Mouse (Mus musculus) layer of hippocampus, adult 11-12 months (tissue): ENCODE measurements around the gene Kcnb1.

Experiments
- DNase-seq: peaks from one replicate; pipeline ENCODE4 v3.0.0; 2022; ENCODE audit warnings: low spot score

The Kcnb1 gene

DNA sequence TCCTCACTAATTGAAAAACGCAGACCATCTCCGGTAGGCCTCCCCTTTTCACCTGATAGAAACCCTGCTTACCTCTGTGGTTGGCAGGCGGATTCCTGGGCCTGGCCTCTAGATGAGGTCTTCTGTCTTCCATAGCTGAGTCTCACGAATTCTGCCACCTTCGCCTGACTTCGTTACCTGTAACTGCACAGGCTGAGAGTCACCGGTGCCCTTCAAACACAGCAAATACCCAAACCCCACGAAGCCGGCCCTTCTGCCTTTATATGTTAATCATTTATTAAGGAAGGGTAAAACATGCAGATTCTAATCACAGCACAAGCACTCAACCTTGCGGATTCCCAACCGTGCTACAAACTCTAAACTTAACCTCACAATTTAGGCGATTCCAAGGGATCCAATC is 130.0 kb downstream of the Kcnb1 start:
- DNase-seq = no peak

DNA sequence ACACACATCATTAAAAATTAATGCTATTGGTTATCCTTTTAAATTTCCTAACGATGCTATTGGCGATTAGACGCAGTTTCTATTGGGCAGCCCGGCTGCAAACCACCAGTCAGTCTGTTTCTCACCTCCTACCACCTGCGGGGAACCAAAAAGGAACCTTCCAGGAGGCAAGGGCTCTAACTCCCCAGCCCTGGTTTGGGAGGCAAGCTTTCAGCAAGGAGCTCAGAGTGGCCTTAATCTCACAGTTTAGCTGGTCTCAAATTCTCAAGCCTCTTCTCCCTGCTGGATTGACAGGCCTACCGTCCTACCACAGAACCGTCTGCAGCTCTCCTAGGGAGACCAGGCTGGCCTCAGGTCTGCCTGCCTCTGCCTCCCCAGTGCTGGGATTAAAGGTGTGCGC is 130.4 kb downstream of the Kcnb1 start:
- DNase-seq = no peak

DNA sequence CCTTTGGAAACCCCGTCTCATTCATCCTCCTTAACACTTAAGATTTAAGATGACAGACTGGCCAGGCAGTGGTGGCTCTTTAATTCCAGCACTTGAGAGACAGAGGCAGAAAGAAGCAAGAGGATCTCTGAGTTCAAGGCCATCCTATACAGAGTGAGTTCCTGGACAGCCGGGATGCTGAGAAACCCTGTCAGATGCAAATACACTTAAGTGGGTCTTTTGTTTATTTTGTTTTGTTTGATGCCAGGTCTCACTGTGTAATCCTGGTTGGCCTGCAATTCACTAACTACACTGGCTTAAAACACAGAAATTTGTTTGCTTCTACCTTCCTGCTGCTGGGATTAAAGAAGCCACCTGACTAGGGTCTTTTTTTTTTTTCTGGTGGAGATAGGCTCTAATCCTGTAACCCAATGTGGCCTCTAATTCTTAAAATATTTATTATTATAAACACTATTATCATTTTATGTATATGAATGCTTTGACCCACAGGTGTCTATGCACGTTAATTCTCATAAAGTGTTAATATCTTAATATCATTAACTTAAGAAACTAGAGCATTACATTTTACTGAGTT is 131.1 kb downstream of the Kcnb1 start:
- no peak for DNase-seq

DNA sequence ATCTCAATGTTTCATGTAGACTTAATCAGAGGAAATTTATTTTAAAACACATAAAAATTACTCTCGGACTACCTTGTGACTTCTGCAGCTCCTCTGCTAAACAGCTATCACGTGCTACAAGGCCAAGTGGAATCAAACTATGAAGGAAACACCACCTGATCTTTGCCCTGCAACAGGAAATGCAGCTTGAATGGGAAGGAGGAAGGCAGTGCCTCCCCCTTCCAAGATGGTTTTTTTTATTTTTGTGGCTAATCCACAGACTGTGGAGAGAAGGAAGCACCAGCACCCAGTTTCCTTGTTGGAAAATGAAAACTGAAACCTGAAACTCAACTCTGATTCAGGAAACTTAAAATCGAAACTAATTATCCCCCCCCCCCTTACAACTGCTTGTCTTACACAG is 131.8 kb downstream of the Kcnb1 start:
- DNase-seq = no peak

DNA sequence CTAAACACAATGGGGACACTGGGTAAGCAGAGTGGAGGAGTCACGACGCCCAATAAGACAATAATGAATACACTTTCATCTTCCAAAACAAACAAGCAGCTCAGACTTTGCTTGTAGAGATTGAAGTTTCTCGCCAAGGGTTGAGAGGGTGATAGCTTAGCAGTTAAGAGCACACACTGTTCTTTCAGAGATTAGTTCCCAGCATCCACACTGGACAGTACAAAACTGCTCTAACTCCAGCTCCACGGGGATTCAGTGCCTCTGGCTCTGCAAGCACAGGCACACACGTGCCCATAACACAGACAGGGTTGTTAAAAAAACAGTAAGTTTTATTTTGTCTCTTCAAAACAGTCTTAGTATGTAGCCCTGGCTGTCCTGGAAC is 133.0 kb downstream of the Kcnb1 start:
- DNase-seq = no peak

- no peak for DNase-seq
Observed at GRCm38 (mm10) chr2:167056210-167056941, 133.6 kb downstream of the Kcnb1 start.

GRCm38 (mm10) chr2:167055386-167055785 is 134.6 kb downstream of the Kcnb1 start:
- peak; percentile 49 for DNase-seq

DNA sequence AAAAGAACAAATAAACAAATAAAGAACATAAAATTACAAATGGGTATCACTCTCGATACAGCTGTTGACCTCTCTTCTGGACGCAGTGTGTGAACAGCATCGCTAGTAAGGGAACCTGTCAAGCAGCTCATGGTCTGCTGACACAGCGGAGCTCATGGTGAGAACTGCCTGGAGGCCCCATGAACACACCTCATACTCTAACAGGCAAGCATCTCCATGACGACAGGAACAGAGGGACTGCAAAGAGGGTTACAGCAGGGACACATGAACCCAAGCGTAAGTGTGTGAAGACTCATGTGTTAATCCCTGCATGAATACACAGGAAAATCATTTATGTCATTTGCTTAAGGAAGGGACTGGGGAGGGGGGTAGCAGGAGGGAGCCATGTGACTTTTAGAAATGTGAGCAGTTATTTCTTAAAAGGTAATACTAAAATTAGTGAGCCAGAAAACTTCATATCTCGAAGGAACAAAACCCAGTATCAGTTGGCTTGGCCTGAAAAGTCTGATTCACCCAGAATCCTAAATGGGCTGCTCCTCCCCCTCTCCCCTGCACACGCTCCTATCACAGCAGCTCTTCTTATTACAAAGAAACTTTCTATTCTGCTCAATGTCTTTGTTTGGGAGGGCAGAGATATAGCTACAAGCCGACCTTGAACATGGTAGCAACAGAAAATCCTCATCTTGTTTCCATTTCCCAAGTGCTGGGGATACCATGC is 136.7 kb downstream of the Kcnb1 start:
- no peak for DNase-seq

DNA sequence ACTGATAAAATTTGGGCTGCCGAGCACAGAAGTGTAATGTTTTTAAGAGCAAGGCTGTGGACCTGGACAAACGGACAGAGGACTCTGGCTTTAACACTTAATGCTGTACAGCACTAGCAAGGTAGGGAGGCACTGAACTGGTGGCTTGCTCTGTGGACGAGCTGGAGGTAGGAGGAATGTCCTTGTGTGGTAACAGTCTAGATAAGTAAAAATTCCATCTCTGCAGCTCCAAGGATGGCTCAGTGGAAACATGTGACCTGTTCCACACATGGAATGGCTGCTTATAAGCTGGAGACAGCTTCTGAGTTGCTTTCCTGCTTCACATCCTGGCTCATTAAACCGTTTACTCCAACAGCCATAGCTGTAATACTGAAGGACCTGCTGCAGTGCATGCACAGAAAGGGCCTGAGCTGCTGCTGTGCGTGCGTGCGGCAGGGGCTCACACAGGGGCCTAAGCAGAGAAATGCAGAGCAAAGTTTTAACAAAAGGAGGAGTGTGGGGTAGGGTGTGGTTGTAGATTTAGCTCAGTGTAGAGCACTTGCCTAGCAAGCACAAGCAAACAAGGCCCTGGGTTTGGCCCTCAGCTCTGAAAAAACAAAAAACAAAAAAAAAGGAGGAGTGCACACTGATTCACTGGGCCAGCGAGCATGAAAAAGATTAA is 141.1 kb downstream of the Kcnb1 start:
- DNase-seq = no peak

- no peak for DNase-seq
Observed at GRCm38 (mm10) chr2:167048223-167048622, 141.7 kb downstream of the Kcnb1 start.
